Mouse (Mus musculus) myocyte (in vitro differentiated cells): ENCODE data around the gene Pak1.

ENCODE experiments used
- E2F4 ChIP-seq: IDR thresholded peaks from one replicate; pipeline ENCODE4 v1.6.1; 2011; ENCODE audit warnings: mild to moderate bottlenecking, control low read depth, moderate library complexity; ENCODE audit not compliant: insufficient read depth
- MAX ChIP-seq: IDR thresholded peaks from one replicate; pipeline ENCODE4 v1.6.1; 2011; ENCODE audit warnings: low read depth, mild to moderate bottlenecking, control low read depth
- MYOD1 ChIP-seq, 3 experiments: IDR thresholded peaks; one replicate each; pipeline ENCODE4 v1.6.1; 2011; ENCODE audit warnings: control low read depth in 2 of 3, low read depth in 2 of 3, mild to moderate bottlenecking in 2 of 3, moderate library complexity in 1 of 3; ENCODE audit not compliant: insufficient read length in 2 of 3, control insufficient read depth in 1 of 3
- MYOG ChIP-seq, 3 experiments: IDR thresholded peaks; one replicate each; pipeline ENCODE4 v1.6.1; 2011; ENCODE audit warnings: control low read depth in 2 of 3, low read depth in 2 of 3, mild to moderate bottlenecking in 2 of 3; ENCODE audit not compliant: insufficient read length in 2 of 3, control insufficient read depth in 1 of 3, insufficient read depth in 1 of 3
- POLR2A ChIP-seq: IDR thresholded peaks from one replicate; pipeline ENCODE4 v1.6.1; 2011; ENCODE audit warnings: low read depth, mild to moderate bottlenecking, control low read depth, moderate library complexity; ENCODE audit not compliant: insufficient read length
- POLR2AphosphoS2 ChIP-seq: IDR thresholded peaks from one replicate; pipeline ENCODE4 v1.6.1; 2011; ENCODE audit warnings: low read depth, control low read depth; ENCODE audit not compliant: insufficient read length
- TCF12 ChIP-seq: IDR thresholded peaks from one replicate; pipeline ENCODE4 v1.6.1; 2011; ENCODE audit warnings: mild to moderate bottlenecking, control low read depth; ENCODE audit not compliant: poor library complexity, insufficient read depth, severe bottlenecking
- TCF3 ChIP-seq: IDR thresholded peaks from one replicate; pipeline ENCODE4 v1.6.1; 2011; ENCODE audit warnings: low read depth, control low read depth; ENCODE audit not compliant: insufficient read length
- USF1 ChIP-seq: IDR thresholded peaks from one replicate; pipeline ENCODE4 v1.6.1; 2011; ENCODE audit warnings: low read depth, mild to moderate bottlenecking, control low read depth, moderate library complexity

- TF ChIP-seq E2F4 (no peak), POLR2A (no peak), TCF12 (no peak), TCF3 (no peak), MAX (no peak), USF1 (no peak), MYOG (IDR thresholded peaks at IDR 0.05; ENCODE audit: control insufficient read depth in 1 of 3, insufficient read depth in 1 of 3, insufficient read length in 2 of 3, low read depth in 2 of 3) (no peak), MYOD1 (IDR thresholded peaks at IDR 0.05; ENCODE audit: control insufficient read depth in 1 of 3, insufficient read length in 2 of 3, low read depth in 2 of 3) (no peak), POLR2AphosphoS2 (no peak)
These were observed 56.1 kb downstream of the Pak1 start for GRCm38 (mm10) chr7:97844419-97844818.
